Mouse (Mus musculus) adrenal gland (tissue): ENCODE measurements around the gene Itpripl2.

Source experiments
- intact Hi-C: fragments of 180-260 bp; cut with DNase I; formaldehyde crosslinking; loops from one replicate; pipeline ENCODE4 v1.15.1; 2025

Gene Itpripl2

DNA sequence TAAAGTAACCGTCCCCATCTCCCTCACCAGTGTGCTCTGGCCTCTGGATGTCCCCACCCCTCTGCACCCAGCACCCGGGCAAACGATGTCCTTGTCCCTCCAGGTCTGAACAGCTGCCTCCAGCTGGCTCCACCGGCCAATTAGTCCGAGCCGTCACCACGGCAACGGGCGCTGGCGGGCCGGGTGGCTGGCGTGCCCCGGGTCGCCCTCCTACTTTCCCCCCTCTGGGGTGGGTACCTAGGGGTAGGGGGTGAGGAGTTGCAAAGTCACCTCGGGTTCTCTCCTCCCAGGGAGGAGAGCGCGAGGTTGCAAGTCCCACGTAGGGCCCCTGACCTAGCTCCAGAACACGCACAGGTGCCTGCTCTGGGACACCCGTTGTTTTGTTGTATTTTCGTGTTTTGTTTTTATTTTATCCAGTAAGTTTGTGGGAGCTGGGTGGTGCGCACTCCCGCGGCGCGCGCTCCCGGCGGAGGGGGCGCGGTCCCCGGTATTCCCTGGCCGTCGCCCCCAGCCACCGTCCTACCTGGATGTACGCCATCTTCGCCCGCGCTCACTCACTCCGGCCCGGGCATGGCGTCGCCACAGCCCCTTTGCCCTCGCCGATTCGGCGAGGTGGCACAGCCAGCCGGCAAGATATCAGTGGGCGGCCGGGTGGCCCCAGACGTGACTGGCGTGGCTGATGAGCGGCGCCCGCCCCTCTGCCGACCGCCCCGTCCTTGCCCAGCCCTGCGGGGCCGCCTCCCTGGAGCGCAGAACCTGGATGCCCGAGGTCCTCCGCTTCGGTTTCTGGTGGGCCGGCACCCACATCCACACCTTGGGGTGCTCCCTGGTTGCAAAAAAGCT lies 44.3 kb downstream of the Itpripl2 start:
- intact Hi-C loops, result loop anchor here (2.0 kb wide), 2 partner anchors 71 to 143 kb away; no protein-coding TSS in a partner anchor

GRCm38 (mm10) chr7:118443895-118444485 lies 47.8 kb downstream of the Itpripl2 start:
- intact Hi-C loops, result no loop called here

GRCm38 (mm10) chr7:118443371-118443770 lies 48.4 kb downstream of the Itpripl2 start:
- intact Hi-C loops, result no loop called here

GRCm38 (mm10) chr7:118441535-118441934 lies 50.2 kb downstream of the Itpripl2 start:
- intact Hi-C loops, result no loop called here

DNA sequence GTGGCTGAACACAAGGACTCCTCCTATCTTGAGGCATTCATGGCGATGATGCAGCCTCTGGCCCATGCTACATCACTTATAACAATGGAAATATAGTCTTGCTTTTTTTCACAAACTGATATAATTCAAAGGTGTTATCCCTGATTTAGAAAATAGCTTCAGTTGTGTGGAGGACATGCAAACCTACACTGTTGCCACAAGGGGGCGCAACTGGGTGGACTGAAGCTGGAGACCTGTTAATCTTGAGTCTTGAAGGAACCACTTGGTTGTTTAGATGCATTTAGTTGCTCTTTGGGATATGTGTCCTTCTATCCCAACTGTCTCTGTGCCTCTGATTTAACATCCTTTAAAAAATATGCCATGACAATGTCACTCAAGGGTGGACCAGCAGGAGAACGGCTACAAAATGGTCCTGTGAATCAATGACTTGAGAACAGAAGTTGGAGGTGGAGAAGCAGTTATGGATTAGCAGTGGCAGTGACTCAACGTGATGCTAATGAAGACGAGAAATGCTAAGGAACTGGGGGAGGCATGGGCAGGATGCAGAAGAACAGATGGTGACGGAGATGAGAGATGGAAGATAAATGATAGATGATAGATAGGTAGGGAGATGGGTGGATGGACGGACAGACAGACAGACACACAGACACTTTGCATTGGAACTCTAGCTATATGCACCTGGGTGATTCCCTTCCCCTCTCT lies 54.5 kb downstream of the Itpripl2 start:
- intact Hi-C loops, result no loop called here
